Mouse (Mus musculus) cerebral cortex, adult 2 months (tissue): Measurements from ENCODE around the gene Gm17093.

Experiments used
- WGBS: fragments of 180-500 bp; shearing (Covaris S2); methylation state at CpG from one replicate; pipeline ENCODE4 v1.1.7; 2018; 5-methylcytosine and 5-hydroxymethylcytosine counted together

Gene Gm17093

DNA sequence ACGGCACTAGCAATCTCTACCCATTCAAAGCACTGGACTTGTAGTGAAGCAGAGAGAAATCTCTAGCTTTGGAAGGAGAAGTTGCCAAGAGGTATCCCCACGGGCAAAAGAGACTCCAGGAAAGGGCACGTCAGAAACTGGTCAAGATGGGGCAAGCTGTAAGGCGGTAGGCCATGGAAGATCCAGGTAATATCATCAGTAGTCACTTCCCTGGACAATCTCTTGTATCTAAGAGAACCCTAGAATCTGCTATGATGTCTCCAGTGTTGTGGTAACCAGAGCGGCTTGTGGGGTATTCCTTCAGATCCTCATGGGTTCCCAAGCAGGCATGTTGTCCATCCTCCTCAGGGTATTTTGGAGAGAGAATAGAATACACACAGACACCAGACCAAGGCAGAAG lies at the start of gene Gm17093:
Gene Gm17093 (plus strand): TSS at position 301 of the 400 bp plus-strand sequence.
- WGBS = 86% methylated on average over 5 of the region's 5 CpGs

DNA sequence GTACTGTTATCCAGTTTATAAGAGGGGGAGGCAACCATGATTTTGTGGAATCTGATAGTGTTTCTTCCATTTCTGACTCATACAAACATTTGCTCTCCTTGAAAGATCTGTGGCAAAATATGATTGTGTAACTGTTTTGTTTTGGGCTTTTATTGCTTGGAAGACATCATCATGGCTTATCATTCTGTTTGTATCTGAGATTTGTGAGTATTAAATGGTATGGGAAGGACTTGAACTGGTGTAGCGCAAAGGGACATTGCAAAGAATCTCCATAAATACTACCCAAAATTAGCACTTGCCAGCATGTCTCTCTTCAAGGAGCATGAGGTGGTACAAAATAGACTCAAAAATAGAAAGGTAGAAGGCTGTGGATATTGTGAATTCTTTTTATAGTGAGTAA lies 25.9 kb upstream of the Gm17093 start, which contains the start of gene BC061237:
Gene BC061237 (plus strand): TSS at position 301 of the 400 bp plus-strand sequence.
- WGBS = 92% methylated on average over 1 of the region's 1 CpGs

- 90% methylated on average over 5 of the region's 5 CpGs for WGBS
Measured at GRCm38 (mm10) chr14:44547961-44548360, 29.9 kb downstream of the Gm17093 start.
